Mouse (Mus musculus): ENCODE measurements around the gene Krtap19-4. TPM values are rescaled to one million over a fixed set of nuclear protein-coding genes. Genes with fewer than 3 reads are reported as not detected.

Gene Krtap19-4
- polyA plus RNA-seq (2012; ENCODE audit: insufficient read depth, insufficient read length, missing spikeins), result not detected in 2 replicates

GRCm38 (mm10) chr16:88884989-88885388 lies at the start of gene Krtap19-4:
Krtap19-4 (minus strand) TSS chr16:88885089.
- Histone ChIP-seq H3K27ac (ENCODE audit: insufficient read depth, low read depth, low read length) (no peak within 1 kb of the TSS), H3K4me1 (ENCODE audit: control insufficient read depth, insufficient read depth, low read length) (no peaks in the 10 kb centered on the region), H3K4me3 (ENCODE audit: insufficient read depth, low read length) (no peak within 1 kb of the TSS)
- no peak for TF ChIP-seq CTCF (IDR thresholded peaks at IDR 0.05; ENCODE audit: low read depth, low read length)

- TF ChIP-seq CTCF (IDR thresholded peaks at IDR 0.05; ENCODE audit: low read depth, low read length) (no peak), POLR2A (IDR thresholded peaks at IDR 0.05; ENCODE audit: borderline replicate concordance, low read depth, low read length) (no peak)
Observed at GRCm38 (mm10) chr16:88932165-88932564, 47.3 kb upstream of the Krtap19-4 start, which contains the start of gene Krtap19-9b. Krtap19-9b (minus strand) TSS chr16:88932265.

GRCm38 (mm10) chr16:88896357-88896756 lies 11.5 kb upstream of the Krtap19-4 start, which contains the start of gene Krtap19-5:
Krtap19-5 (minus strand) TSS chr16:88896457.
- TF ChIP-seq CTCF (IDR thresholded peaks at IDR 0.05; ENCODE audit: low read depth, low read length) (no peak), POLR2A (IDR thresholded peaks at IDR 0.05; ENCODE audit: borderline replicate concordance, low read depth, low read length) (no peak)
- Histone ChIP-seq H3K27ac (ENCODE audit: insufficient read depth, low read depth, low read length) (no peak within 1 kb of the TSS), H3K4me1 (ENCODE audit: control insufficient read depth, insufficient read depth, low read length) (no peaks in the 10 kb centered on the region), H3K4me3 (ENCODE audit: insufficient read depth, low read length) (no peak within 1 kb of the TSS)

More at GRCm38 (mm10) chr16:88932165-88932564, 47.3 kb upstream of the Krtap19-4 start, which contains the start of gene Krtap19-9b:
- Histone ChIP-seq H3K4me3 (ENCODE audit: insufficient read depth, low read length) (no peak within 1 kb of the TSS), H3K4me1 (ENCODE audit: control insufficient read depth, insufficient read depth, low read length) (no peaks in the 10 kb centered on the region), H3K27ac (ENCODE audit: insufficient read depth, low read depth, low read length) (no peak within 1 kb of the TSS)

GRCm38 (mm10) chr16:88886870-88887269 lies 2.0 kb upstream of the Krtap19-4 start:
- Histone ChIP-seq H3K4me3 (ENCODE audit: insufficient read depth, low read length) (no peak overlapping the region), H3K4me1 (ENCODE audit: control insufficient read depth, insufficient read depth, low read length) (no peaks in the 10 kb centered on the region), H3K27ac (ENCODE audit: insufficient read depth, low read depth, low read length) (no peak overlapping the region)
- no peak for TF ChIP-seq POLR2A (IDR thresholded peaks at IDR 0.05; ENCODE audit: borderline replicate concordance, low read depth, low read length)
- TF ChIP-seq CTCF (IDR thresholded peaks at IDR 0.05; ENCODE audit: low read depth, low read length), result no peak

- Histone ChIP-seq H3K4me1 (ENCODE audit: control insufficient read depth, insufficient read depth, low read length) (no peaks in the 10 kb centered on the region), H3K4me3 (ENCODE audit: insufficient read depth, low read length) (no peak within 1 kb of the TSS), H3K27ac (ENCODE audit: insufficient read depth, low read depth, low read length) (no peak within 1 kb of the TSS)
- TF ChIP-seq POLR2A (IDR thresholded peaks at IDR 0.05; ENCODE audit: borderline replicate concordance, low read depth, low read length), result no peak
- TF ChIP-seq CTCF (IDR thresholded peaks at IDR 0.05; ENCODE audit: low read depth, low read length), result no peak
Observed at GRCm38 (mm10) chr16:88877938-88878337, 7.0 kb downstream of the Krtap19-4 start, which contains the start of gene Krtap19-3. Krtap19-3 (minus strand) TSS chr16:88878038.

GRCm38 (mm10) chr16:88874169-88874568 lies 10.7 kb downstream of the Krtap19-4 start, which contains the start of gene Krtap19-2:
Krtap19-2 (minus strand) TSS chr16:88874269.
- Histone ChIP-seq H3K4me1 (ENCODE audit: control insufficient read depth, insufficient read depth, low read length) (no peaks in the 10 kb centered on the region), H3K4me3 (ENCODE audit: insufficient read depth, low read length) (no peak within 1 kb of the TSS), H3K27ac (ENCODE audit: insufficient read depth, low read depth, low read length) (no peak within 1 kb of the TSS)
- TF ChIP-seq CTCF (IDR thresholded peaks at IDR 0.05; ENCODE audit: low read depth, low read length) (no peak), POLR2A (IDR thresholded peaks at IDR 0.05; ENCODE audit: borderline replicate concordance, low read depth, low read length) (no peak)

GRCm38 (mm10) chr16:88869311-88869710 lies 15.6 kb downstream of the Krtap19-4 start, which contains the start of gene Krtap19-1:
Krtap19-1 (minus strand) TSS chr16:88869411.
- H3K4me1 ChIP-seq (ENCODE audit: control insufficient read depth, insufficient read depth, low read length), result no peaks in the 10 kb centered on the region
- no peak for TF ChIP-seq POLR2A (IDR thresholded peaks at IDR 0.05; ENCODE audit: borderline replicate concordance, low read depth, low read length)
- TF ChIP-seq CTCF (IDR thresholded peaks at IDR 0.05; ENCODE audit: low read depth, low read length), result no peak
- H3K27ac ChIP-seq (ENCODE audit: insufficient read depth, low read depth, low read length), result no peak within 1 kb of the TSS
- no peak within 1 kb of the TSS for H3K4me3 ChIP-seq (ENCODE audit: insufficient read depth, low read length)

- Histone ChIP-seq H3K4me3 (ENCODE audit: insufficient read depth, low read length) (no peak overlapping the region), H3K4me1 (ENCODE audit: control insufficient read depth, insufficient read depth, low read length) (no peaks in the 10 kb centered on the region), H3K27ac (ENCODE audit: insufficient read depth, low read depth, low read length) (no peak overlapping the region)
- TF ChIP-seq POLR2A (IDR thresholded peaks at IDR 0.05; ENCODE audit: borderline replicate concordance, low read depth, low read length) (no peak), CTCF (IDR thresholded peaks at IDR 0.05; ENCODE audit: low read depth, low read length) (no peak)
Observed at GRCm38 (mm10) chr16:88864887-88865407, 19.9 kb downstream of the Krtap19-4 start.

- no peak for TF ChIP-seq CTCF (IDR thresholded peaks at IDR 0.05; ENCODE audit: low read depth, low read length)
- no peaks in the 10 kb centered on the region for H3K4me1 ChIP-seq (ENCODE audit: control insufficient read depth, insufficient read depth, low read length)
- no peak overlapping the region for H3K27ac ChIP-seq (ENCODE audit: insufficient read depth, low read depth, low read length)
- no peak overlapping the region for H3K4me3 ChIP-seq (ENCODE audit: insufficient read depth, low read length)
Observed at GRCm38 (mm10) chr16:88851450-88851849, 33.4 kb downstream of the Krtap19-4 start.

GRCm38 (mm10) chr16:88848558-88848957 lies 36.3 kb downstream of the Krtap19-4 start:
- TF ChIP-seq POLR2A (IDR thresholded peaks at IDR 0.05; ENCODE audit: borderline replicate concordance, low read depth, low read length), result no peak
- no peak for TF ChIP-seq CTCF (IDR thresholded peaks at IDR 0.05; ENCODE audit: low read depth, low read length)
- no peaks in the 10 kb centered on the region for H3K4me1 ChIP-seq (ENCODE audit: control insufficient read depth, insufficient read depth, low read length)
- H3K4me3 ChIP-seq (ENCODE audit: insufficient read depth, low read length), result no peak overlapping the region
- H3K27ac ChIP-seq (ENCODE audit: insufficient read depth, low read depth, low read length), result no peak overlapping the region
